Mouse (Mus musculus) lung, postnatal 0 days (tissue): ENCODE measurements around the gene Dnttip2.

Source experiments
- CTCF ChIP-seq: IDR thresholded peaks from 2 replicates; pipeline ENCODE4 v1.5.1; 2016; ENCODE audit warnings: antibody characterized with exemption, mild to moderate bottlenecking
- EP300 ChIP-seq: IDR thresholded peaks from 2 replicates; pipeline ENCODE4 v1.6.1; 2016; ENCODE audit warnings: antibody characterized with exemption, mild to moderate bottlenecking, control low read depth

- TF ChIP-seq CTCF (no peak), EP300 (no peak)
These were observed 31.3 kb upstream of the Dnttip2 start for GRCm38 (mm10) chr3:122242876-122243275.
